Mouse (Mus musculus) forebrain, postnatal 0 days (tissue): ENCODE results near the gene Tex22. TPM values are rescaled to one million over a fixed set of nuclear protein-coding genes. Genes with fewer than 3 reads are reported as not detected.
A peak's percentile ranks its signal among the peaks of the same experiment; 100 is the strongest.

ENCODE experiments used
- ATAC-seq: fragments of 200-750 bp; cut with Nextera tagmentation; 2 replicates; pipeline ENCODE4 v1.8.0; 2017; ENCODE audit warnings: mild to moderate bottlenecking, moderate library complexity
- DNase-seq: peaks from one replicate; pipeline ENCODE4 v3.0.0-alpha.2; 2015
- H3K27ac ChIP-seq: fragments of 300-500 bp; sonication (generic); 2 replicates; pipeline ENCODE4 v1.5.1; 2014; ENCODE audit warnings: low read depth, mild to moderate bottlenecking, antibody characterized with exemption, low read length, moderate library complexity, mixed read lengths
- H3K27me3 ChIP-seq: fragments of 300-500 bp; sonication (generic); 2 replicates; pipeline ENCODE4 v1.6.1; 2014; ENCODE audit warnings: mild to moderate bottlenecking, low read length, mixed read lengths; ENCODE audit not compliant: insufficient read depth
- H3K36me3 ChIP-seq: fragments of 300-500 bp; sonication (generic); 2 replicates; pipeline ENCODE4 v1.6.1; 2014; ENCODE audit warnings: mild to moderate bottlenecking, moderate library complexity; ENCODE audit not compliant: insufficient read depth
- H3K4me1 ChIP-seq: fragments of 300-500 bp; sonication (generic); 2 replicates; pipeline ENCODE4 v1.6.1; 2014; ENCODE audit warnings: antibody characterized with exemption; ENCODE audit not compliant: insufficient read depth
- H3K4me2 ChIP-seq: fragments of 300-500 bp; sonication (generic); 2 replicates; pipeline ENCODE4 v1.6.1; 2014; ENCODE audit warnings: low read depth, mild to moderate bottlenecking, moderate library complexity
- H3K4me3 ChIP-seq: fragments of 300-500 bp; sonication (generic); 2 replicates; pipeline ENCODE4 v1.5.1; 2014; ENCODE audit warnings: low read depth, low read length, mixed read lengths
- H3K9ac ChIP-seq: fragments of 300-500 bp; sonication (generic); 2 replicates; pipeline ENCODE4 v1.6.1; 2014; ENCODE audit warnings: mild to moderate bottlenecking
- H3K9me3 ChIP-seq: fragments of 300-500 bp; sonication (generic); 2 replicates; pipeline ENCODE4 v1.6.1; 2016; ENCODE audit warnings: low read length
- CTCF ChIP-seq: sonication (generic); IDR thresholded peaks from 2 replicates; pipeline ENCODE4 v1.5.1; 2016; ENCODE audit warnings: antibody characterized with exemption, control low read depth, low read depth
- WGBS: fragments of 180-500 bp; shearing (Covaris S2); extraction: QIAGEN DNeasy Blood & Tissue Kit; methylation state at CpG from one replicate; pipeline ENCODE4 v1.1.7; 2014; 5-methylcytosine and 5-hydroxymethylcytosine counted together
- polyA plus RNA-seq: library from polyadenylated mRNA; unstranded; fragments of >200 nt; fragmentation: Nextera tagmentation; extraction: Ambion mirVana; gene quantifications from 2 replicates; pipeline ENCODE4 v1.2.1, GENCODE M21; 2015
- total RNA-seq: library from RNA; depleted of rRNA; stranded (reverse); fragments of >200 nt; gene quantifications from 2 replicates; pipeline ENCODE4 v1.2.3, GENCODE M21; 2014

Gene Tex22
- total and polyA plus RNA-seq, 2 experiments from 2014 or later, result 1.7 TPM; not detected in 1

GRCm38 (mm10) chr12:113090053-113090452 lies 15.8 kb downstream of the Tex22 start:
- Histone ChIP-seq H3K4me1 (no peaks in the 10 kb centered on the region), H3K27ac (no peak overlapping the region), H3K4me2 (no peak overlapping the region), H3K4me3 (no peak overlapping the region), H3K9ac (no peak overlapping the region), H3K27me3 (no peaks in the 10 kb centered on the region), H3K36me3 (no peaks in the 10 kb centered on the region), H3K9me3 (no peaks in the 10 kb centered on the region)
- WGBS, result 83% methylated on average over 17 of the region's 17 CpGs
- DNase-seq (no peak), ATAC-seq (no peak)
- no peak for TF ChIP-seq CTCF

DNA sequence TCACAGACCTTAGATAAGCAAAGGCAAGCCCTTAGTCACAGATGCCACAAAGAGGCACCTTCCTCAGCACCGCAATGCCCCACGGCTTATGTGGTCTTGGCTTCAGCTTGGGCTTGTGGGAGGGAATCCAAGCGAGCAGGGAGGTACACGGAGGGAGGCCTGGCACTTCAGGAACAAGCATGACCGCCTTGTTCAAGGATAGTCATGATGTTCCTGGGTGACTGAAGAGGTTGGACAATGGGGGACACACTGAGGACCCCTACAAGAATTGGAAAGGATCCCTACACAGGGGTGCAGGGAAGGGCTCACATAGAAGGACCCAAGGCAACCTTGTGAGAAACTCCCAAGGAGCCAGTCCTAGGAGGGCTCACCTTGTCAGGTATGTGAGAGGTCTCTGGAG lies 22.7 kb downstream of the Tex22 start:
- H3K9ac ChIP-seq, result peak overlapping the region; percentile 98
- peak overlapping the region; percentile 88 for H3K4me2 ChIP-seq
- peaks cover 17% of the 10 kb centered on the region for H3K4me1 ChIP-seq
- H3K4me3 ChIP-seq, result peak overlapping the region; percentile 99
- no peak for DNase-seq
- H3K27ac ChIP-seq, result no peak overlapping the region
- TF ChIP-seq CTCF, result no peak
- H3K36me3 ChIP-seq, result no peaks in the 10 kb centered on the region
- no peaks in the 10 kb centered on the region for H3K27me3 ChIP-seq
- 79% methylated on average over 5 of the region's 5 CpGs for WGBS
- no peaks in the 10 kb centered on the region for H3K9me3 ChIP-seq
- ATAC-seq, result no peak

- H3K27ac ChIP-seq, result peak within 1 kb of the TSS; percentile 92
- H3K4me3 ChIP-seq, result peak within 1 kb of the TSS; percentile 99
- under 1% methylated on average over 35 of the region's 53 CpGs for WGBS
- peak within 1 kb of the TSS; percentile 88 for H3K4me2 ChIP-seq
- DNase-seq (peak; percentile 67), ATAC-seq (peak; percentile 68)
- H3K4me1 ChIP-seq, result peaks cover 17% of the 10 kb centered on the region
- H3K9me3 ChIP-seq, result no peaks in the 10 kb centered on the region
- no peaks in the 10 kb centered on the region for H3K36me3 ChIP-seq
- peak within 1 kb of the TSS; percentile 98 for H3K9ac ChIP-seq
- no peak for TF ChIP-seq CTCF
- no peaks in the 10 kb centered on the region for H3K27me3 ChIP-seq
Measured at GRCm38 (mm10) chr12:113097749-113098281, 23.5 kb downstream of the Tex22 start, which contains the start of gene Mta1. Gene Mta1, plus strand, starts transcription at chr12:113098278.

- peak overlapping the region; percentile 88 for H3K4me2 ChIP-seq
- TF ChIP-seq CTCF, result no peak
- peak; percentile 10 for ATAC-seq
- H3K36me3 ChIP-seq, result no peaks in the 10 kb centered on the region
- DNase-seq, result peak; percentile 34
- peak overlapping the region; percentile 98 for H3K9ac ChIP-seq
- WGBS, result 8% methylated on average over 44 of the region's 60 CpGs
- no peaks in the 10 kb centered on the region for H3K9me3 ChIP-seq
- peaks cover 17% of the 10 kb centered on the region for H3K4me1 ChIP-seq
- H3K27ac ChIP-seq, result peak overlapping the region; percentile 92
- H3K27me3 ChIP-seq, result no peaks in the 10 kb centered on the region
- H3K4me3 ChIP-seq, result peak overlapping the region; percentile 99
Measured at GRCm38 (mm10) chr12:113098530-113099151, 24.3 kb downstream of the Tex22 start.

GRCm38 (mm10) chr12:113099470-113100237 lies 25.4 kb downstream of the Tex22 start:
- no peak for ATAC-seq

GRCm38 (mm10) chr12:113100448-113101076 lies 26.3 kb downstream of the Tex22 start:
- Histone ChIP-seq H3K27ac (no peak overlapping the region), H3K36me3 (no peaks in the 10 kb centered on the region), H3K9me3 (no peaks in the 10 kb centered on the region), H3K27me3 (no peaks in the 10 kb centered on the region), H3K4me3 (no peak overlapping the region), H3K4me2 (no peak overlapping the region), H3K9ac (0 out of 2 replicates have a peak overlapping the region, but pooled peaks have one; percentile 10), H3K4me1 (peaks cover 17% of the 10 kb centered on the region)
- no peak for ATAC-seq
- no peak for DNase-seq
- no peak for TF ChIP-seq CTCF
- 78% methylated on average over 5 of the region's 5 CpGs for WGBS

More at GRCm38 (mm10) chr12:113099470-113100237, 25.4 kb downstream of the Tex22 start:
- H3K9ac ChIP-seq, result peak overlapping the region; percentile 98
- H3K27me3 ChIP-seq, result no peaks in the 10 kb centered on the region
- 32% methylated on average over 6 of the region's 6 CpGs for WGBS
- H3K36me3 ChIP-seq, result no peaks in the 10 kb centered on the region
- TF ChIP-seq CTCF, result no peak
- peaks cover 17% of the 10 kb centered on the region for H3K4me1 ChIP-seq
- H3K4me3 ChIP-seq, result peak overlapping the region; percentile 99; the same call in 1 of the 2 replicates
- H3K4me2 ChIP-seq, result peak overlapping the region; percentile 88
- no peaks in the 10 kb centered on the region for H3K9me3 ChIP-seq
- peak overlapping the region; percentile 92; the same call in 1 of the 2 replicates for H3K27ac ChIP-seq
- DNase-seq, result no peak
